Mouse (Mus musculus): ENCODE data around the gene Tsga8. TPM values are rescaled to one million over a fixed set of nuclear protein-coding genes. Genes with fewer than 3 reads are reported as not detected.

The Tsga8 gene
- polyA plus RNA-seq (2014; fragmentation: Nextera tagmentation; extraction: Ambion mirVana) = not detected in 2 replicates

GRCm38 (mm10) chrX:83487598-83487997 is at the start of gene Tsga8:
Gene Tsga8 (minus strand): TSS chrX:83487924.
- H3K36me3 ChIP-seq (ENCODE audit: insufficient read depth) = no peaks in the 10 kb centered on the region
- H3K27me3 ChIP-seq (ENCODE audit: insufficient read depth, low read length) = no peaks in the 10 kb centered on the region
- H3K4me2 ChIP-seq = no peak within 1 kb of the TSS
- no peaks in the 10 kb centered on the region for H3K4me1 ChIP-seq (ENCODE audit: insufficient read depth)
- ATAC-seq (ENCODE audit: insufficient read depth) (no peak), DNase-seq (no peak)
- H3K27ac ChIP-seq (ENCODE audit: low read depth) = no peak within 1 kb of the TSS
- no peak within 1 kb of the TSS for H3K9ac ChIP-seq
- no peak within 1 kb of the TSS for H3K4me3 ChIP-seq (ENCODE audit: low read depth, low read length)
- H3K9me3 ChIP-seq (ENCODE audit: low read depth, low read length) = no peaks in the 10 kb centered on the region
- 91% methylated on average over 15 of the region's 15 CpGs for WGBS
- no peak for TF ChIP-seq CTCF (IDR thresholded peaks at IDR 0.05; ENCODE audit: low read depth)

Measured in lung, embryonic 14.5 days (tissue).